Mouse (Mus musculus) thymus, postnatal 36 days (tissue): ENCODE results near the gene Ripor3.
A peak's percentile ranks its signal among the peaks of the same experiment; 100 is the strongest.

Source experiments
- DNase-seq, 2 experiments: peaks; one replicate each; pipeline ENCODE4 v3.0.0; 2022; ENCODE audit warnings: mixed read lengths in 2 of 2

Gene Ripor3

DNA sequence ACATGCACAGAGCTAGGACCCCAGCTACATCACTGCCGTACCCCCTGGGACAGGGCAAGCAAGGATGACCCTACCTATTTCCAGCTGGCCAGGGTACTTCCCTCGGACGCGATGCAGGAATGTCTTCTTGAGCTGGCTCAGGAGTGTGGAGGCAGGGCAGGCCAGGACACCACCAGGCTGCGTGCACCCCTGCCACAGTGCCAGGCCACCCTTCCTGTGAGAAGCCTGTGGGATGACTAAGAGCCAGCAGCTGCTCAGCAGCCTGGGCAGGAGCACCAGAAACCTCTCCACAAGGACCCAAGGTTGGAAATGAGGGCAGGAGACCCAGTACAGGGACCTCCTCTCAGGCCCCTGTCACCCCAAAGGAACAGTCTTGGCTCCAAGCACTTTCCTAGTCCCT, 26.0 kb downstream of the Ripor3 start:
- no peak for DNase-seq

DNA sequence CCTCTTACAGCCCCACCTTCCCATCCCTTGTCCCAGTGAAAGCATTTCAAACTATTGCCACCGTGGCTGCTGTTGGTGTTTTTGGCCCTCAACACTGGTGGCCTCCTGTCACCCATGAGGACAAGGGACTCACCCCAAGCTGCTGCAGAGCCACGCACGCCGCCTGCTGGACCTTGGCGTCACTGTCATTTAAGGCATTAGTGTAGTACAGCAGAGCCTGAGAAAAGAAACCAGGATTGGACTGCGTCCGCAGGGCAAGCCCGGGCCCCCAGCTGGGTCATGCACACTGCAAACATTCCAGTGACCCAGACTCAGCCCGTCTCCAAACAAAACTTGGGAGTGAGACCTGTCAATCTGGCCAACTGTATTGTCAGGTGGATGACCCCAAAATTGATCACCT, 27.8 kb downstream of the Ripor3 start:
- no peak for DNase-seq

DNA sequence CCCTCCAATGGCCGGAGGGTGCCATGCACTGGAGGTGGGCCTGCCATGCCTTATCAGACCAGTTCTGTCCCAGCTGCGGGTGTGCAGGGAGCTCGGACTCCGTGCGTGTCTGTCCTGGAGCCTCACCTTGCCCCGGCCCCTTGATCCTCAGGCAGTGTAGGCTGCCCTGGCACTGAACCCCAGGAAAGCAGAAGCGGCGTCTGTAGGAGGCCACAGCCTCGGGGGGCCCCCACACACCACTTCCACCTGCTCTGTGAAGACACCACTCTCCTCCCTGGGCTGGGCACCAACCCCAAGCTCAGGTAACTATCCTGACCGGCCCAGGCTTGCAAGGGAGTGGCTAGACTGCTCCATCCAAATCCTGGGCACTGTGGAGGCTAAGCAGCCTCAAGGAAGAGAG, 30.0 kb downstream of the Ripor3 start:
- DNase-seq: no peak

DNA sequence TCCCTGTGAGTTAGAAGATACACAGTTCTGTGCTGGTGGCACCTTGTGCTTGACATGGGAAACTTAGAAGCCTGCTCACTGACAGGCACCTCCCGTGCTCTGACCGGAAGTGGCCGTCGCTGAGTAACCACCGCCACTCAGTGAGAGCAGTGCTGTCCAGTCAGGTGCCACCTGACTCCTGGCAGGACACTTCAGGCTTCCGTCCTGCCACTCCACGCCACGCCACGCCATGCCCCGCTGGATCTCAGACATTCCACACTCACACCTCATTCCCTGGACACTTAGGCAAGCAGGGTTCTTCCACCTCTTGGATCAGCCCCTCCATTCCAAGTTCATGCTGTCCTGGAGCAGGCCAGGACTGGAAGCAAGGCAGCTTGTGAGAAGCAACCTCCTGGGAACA, 32.1 kb downstream of the Ripor3 start:
- DNase-seq: no peak

DNA sequence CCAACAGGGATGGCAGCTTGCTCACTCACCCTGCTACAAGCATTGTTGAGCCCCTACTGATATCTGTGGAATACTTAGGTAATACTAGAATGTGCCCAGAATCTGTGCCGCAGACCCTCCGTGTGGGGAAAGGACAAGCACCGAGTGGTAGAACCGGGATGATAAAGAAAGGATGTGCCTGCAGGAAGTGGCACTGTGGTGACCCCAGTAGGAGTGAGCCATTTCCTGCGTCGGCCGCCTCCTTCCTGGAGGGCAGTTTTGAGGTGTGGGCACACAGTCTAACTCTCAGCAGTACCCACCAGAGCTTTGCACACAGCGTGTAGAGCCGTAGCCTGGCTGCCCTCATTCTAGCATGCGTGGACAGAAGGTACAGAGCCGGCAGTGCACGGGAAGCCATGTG, 34.7 kb downstream of the Ripor3 start:
- no peak for DNase-seq

DNA sequence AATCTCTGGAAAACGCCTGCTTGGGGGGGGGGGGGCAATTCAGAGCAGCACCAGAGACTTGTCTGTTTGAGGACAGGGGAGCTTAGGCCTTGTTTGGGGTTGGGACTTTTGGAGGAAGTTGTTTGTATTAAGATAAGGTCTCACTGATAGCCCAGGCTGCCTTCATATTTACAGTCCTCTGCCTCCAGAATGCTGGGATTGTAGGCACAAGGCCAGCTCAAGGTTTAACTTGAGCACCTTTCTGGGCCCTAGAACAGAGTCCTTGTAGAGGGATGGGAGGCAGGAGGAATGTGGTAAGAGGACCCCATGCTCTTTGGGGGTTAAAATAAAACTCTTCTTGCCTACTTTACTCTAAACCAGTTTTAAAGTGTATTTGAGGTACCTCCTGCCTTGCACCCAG, 37.6 kb downstream of the Ripor3 start:
- DNase-seq: no peak

DNA sequence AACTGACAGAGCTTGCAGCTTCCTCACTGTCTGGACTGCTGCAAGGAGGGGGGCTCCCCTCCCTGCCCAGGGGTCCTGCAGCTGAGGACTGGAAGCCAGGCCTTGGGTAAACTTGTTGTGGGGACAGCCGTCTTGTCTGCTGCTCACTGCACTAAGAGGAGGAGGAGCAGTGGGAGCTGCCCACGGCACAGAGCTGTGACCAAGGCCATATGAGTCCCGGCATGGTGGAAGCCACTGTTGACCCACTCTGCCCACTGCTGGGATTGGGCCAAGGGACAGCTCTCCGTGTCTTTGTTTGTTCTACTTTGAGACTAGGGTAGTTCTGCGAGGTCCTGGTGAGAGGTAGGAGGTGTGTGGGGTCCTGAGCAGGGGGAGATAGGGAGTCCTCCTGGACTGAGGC, 38.3 kb downstream of the Ripor3 start:
- no peak for DNase-seq

DNA sequence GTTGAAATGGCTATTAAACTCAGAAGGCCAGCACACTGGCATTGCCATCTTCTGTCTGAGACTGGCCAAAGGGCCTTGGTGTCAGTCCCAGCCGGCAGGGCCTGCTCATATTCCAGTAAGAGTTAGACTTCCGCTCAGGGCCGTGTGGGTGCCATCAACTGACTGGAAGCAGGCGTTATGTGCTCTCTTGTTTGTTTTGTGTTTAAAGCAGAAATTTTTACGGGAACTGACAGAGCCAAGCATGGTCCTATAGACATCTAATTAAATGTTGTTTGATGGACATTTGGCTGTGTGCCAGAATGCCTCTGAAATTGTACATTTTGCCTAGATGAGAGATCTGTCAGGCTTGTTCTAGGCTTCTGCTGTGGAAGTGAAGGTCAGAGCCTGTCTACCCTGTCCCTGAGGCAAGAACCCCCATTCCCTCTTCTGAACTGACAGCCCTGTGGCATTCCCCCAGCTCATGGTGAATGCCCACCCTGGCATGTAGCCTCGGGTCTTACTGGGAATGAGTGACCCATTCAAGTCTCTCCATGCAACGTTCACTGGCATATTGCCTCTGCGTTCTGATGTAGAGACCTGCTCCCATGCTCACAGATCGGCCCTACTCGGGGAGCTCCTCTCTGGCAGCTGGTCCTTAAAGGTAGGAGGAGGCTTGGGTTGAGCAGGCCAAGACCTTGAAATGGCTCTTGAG, 40.4 kb downstream of the Ripor3 start:
- DNase-seq: no peak

DNA sequence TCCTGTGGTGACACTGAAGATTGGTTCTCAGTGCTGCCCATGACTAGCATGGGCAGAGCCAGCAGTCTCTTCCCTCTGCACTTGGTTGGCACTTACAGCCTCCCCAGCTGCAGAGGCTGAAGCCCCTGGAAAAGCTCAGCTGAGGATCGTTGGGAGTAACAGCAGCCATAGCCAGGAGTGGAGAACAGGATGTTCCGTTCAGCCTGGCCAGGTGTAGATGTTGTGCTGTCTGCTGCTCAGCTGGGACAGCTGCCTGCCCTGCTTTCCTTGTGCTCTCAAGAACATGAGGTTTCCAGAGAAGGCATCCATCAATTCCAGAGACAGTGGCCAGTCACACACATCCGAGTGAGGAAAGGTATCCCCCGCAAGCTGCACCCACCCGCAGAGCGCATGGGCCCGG, 41.9 kb downstream of the Ripor3 start:
- DNase-seq: no peak

DNA sequence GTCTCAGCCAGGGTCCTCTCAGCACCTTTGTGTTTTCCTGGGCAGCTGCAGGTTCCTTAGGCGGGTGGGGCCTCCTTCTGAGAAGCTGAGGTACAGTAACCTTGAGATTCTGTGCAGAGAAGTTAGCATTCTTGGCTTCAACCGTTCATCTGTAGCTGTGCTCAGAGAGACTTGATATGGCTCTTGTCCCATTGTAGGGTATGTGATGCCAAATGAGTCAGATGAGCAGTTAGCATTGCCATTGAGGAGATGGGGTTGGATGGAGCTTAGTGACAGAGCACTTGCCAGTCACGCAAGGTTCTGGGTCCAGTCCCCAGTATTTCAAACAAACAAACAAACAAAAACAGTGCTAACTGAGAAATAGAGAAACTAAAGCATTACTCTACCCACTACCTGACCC, 44.5 kb downstream of the Ripor3 start:
- DNase-seq: no peak

DNA sequence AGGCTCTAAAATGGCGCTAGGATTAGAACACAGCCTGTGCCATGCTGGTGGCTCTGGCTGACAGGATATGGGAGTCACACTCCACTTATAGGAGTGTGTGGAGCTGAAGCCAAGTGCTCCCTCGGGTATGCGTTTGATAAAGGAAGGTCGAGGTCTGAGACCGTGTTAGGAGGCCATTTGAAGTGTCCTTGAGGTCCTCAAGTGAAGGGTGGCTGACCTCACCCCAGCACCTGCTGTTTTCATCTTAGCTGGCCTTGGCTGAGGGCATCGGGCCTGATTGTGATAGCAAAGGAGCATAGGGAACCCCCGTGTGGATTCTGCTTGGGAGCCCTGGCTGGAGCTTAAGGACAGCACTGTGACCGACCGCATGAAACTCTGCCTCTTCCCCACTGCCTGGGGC, 46.1 kb downstream of the Ripor3 start:
- DNase-seq: no peak

DNA sequence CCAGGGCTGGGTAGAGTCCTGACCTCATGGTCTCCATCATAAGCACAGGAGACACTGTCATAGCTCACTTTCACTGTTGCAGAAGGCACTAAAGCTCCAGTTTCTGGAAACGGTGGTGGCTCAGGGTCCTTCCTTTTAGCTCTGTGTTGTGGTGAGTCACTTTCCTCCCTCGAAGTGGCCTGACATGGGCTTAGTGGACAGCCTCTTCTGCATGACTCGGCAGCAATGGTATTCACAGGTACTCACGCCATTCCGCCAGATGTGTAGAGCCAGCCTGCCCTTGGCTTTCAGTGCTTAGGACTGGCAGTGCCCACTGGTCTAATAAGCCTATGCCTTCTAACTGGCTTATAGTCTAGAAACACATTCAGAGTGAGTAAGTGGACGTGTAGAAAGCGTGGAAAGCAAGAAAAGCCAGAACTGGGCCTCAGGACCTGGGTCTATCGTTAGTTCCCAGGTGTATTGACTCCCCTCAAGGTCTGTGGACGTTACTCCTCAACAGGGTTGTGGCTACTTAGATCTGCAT, 46.6 kb downstream of the Ripor3 start:
- no peak for DNase-seq

DNA sequence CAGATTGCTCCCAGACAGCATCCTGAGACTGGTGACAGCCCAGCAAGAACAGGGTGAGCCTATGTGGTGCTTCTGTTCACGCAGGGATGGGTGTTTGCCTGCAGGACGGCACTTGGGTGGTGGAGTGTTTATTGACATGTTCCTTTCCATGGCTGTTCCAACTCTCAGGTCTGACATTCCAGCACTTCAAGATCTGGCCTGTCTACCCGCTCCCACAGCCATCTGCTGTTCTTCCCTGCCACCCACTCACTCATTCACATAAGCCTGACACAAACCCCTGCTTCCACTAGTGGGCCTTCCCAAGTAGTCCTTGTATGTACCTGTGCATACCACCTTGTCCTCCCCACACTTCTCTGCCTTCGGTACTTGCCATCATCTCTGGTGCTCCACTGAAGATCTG, 47.2 kb downstream of the Ripor3 start:
- DNase-seq: no peak

DNA sequence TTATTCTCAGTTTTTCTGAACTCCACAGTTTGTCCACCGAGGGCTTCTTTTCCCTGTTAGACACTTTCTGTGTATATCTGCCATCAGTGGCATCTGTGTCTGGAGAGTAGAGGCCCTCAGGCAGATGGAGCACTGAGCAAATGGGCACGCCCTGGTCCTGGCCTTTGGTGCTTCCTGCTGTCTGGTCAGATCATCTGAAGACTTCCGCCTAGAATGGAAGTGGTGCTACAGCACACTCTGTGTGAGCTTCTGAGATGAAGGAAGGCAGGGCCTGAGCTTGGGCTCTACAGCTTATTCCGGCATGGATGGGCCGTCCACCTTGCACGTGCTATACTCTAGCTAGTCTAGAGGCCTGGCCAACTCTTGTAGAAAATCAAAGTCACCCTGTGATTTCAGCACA, 48.1 kb downstream of the Ripor3 start:
- no peak for DNase-seq

DNA sequence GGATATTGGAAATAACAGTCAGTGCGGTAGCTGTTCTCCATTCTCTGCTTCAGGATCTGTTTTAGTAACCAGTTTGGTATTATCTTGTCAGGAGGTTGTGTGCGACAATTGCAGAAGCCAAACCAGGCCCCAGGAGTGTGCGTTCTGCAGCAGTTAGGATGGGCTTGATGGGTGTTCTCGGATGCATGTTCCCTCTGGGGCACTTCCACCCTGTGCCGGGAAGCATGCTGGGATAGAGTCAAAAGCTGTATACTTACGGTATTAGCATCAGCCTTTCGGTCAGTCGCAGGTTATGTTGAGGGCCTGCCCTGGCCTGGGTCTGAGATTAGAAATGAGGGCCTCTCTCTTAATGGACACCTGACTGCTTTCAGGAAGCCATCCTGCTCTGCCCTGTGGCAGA, 49.8 kb downstream of the Ripor3 start:
- DNase-seq: no peak

DNA sequence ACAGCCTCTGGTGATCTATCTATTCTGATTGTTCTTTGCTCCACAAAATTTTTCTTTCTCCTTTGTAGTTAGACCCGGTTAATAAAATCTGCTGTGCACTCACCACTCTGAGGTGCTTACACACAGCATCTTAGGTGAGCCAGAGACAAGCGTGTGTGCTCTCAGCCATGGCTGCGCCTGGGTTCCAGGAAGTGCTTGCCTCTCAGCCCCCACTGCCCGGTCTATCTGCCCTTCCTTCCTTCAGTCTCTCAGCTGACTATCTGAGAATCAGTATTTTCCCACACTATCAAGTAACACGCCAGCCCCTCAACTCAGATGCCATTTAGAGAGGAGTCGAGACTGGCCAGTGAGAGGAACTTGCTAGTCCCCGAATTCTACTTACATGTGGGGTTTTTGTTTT, 50.4 kb downstream of the Ripor3 start:
- no peak for DNase-seq

DNA sequence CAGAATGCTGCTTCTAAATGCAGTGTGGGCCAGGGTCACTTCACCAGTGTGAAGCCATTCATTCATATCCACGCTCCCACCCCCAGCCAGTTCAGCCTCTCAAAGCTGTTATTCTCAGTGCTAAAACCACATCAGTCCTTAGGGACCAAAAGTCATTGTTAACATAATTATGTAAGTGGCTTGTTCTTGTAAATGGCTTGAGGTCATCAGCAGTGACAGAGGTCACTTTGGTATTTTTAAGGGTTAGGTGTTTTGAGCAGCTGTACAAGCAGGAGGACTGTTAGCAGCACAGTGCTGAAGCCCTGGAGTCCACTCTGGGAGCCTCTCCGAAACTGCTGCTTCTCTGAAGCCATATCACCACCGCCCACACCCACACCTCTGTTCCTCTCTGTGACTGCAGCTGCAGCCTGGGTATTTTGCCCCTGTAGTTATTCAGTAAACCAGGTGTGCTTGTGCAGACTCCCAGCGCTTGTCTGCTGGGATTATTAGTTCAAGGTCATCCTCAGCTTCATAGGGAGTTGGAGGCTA, 51.0 kb downstream of the Ripor3 start:
- DNase-seq: peak in 1 of 2 experiments; percentile 31

DNA sequence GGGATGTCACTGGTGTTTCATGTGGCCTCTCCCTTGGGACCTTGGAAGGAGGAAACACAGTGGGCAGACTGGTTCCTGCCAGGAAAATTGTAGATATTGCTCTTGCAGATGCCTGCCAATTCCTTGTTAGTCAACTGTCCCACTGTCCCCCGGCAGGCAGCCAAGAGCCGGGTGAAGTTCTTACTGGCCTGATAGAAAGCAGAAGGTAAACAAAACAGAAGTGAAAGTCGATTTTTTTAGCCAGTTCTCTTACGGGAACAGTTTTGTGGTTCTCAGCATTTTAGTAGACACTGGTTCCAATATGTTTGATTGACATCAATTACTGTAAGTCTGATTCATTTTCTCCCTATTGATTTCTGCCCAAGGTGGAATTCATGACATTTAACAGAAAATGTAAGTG, 51.6 kb downstream of the Ripor3 start:
- DNase-seq: no peak

DNA sequence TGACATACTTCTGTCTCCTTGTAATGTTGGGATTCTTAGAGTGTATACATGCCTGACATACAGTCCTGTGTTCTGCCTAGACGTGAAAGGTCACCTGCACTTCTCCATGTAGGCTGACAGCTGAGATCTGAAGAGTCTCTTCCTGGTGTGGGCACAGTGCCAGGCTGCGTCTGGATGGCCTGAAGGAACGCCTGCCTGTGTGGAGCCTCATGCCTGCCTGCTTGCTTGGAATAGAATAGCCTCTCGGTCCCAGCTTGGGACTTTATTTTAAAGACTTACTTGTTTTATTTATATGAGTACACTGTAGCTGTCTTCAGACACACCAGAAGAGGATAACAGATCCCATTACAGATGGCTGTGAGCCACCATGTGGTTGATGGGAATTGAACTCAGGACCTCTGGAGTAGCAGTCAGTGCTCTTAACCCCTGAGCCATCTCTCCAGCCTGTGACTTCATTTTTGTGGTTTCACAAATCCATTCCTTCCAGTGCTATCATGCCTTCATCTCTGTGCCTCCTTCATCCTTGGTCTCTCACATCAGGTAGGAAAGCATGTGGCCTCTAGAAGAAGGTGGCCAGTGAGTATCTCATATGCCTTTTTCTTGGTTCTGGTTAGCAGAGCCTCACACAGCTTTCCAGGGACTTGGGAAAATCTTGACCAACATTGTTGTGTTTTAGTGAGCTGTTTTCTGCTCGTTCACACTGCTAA, 52.2 kb downstream of the Ripor3 start:
- DNase-seq: no peak

DNA sequence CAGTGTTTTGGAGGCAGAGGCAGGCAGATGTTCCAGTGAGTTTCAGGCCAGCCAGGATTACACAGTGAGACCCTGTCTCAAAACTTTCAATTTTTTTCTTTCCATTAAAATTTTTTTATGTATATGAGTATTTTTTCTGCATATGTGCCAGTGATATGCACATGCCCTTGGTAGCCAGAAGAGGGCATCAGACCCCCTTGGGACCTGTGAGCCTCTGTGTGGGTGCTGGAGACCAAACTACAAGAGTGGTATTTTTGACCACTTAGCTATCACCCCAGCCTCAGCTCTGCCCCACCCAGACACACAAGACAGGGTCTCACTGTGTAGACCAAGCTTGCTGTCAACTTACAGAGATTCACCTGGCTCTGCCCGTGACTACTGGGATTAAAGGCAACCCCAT, 52.9 kb downstream of the Ripor3 start:
- no peak for DNase-seq

DNA sequence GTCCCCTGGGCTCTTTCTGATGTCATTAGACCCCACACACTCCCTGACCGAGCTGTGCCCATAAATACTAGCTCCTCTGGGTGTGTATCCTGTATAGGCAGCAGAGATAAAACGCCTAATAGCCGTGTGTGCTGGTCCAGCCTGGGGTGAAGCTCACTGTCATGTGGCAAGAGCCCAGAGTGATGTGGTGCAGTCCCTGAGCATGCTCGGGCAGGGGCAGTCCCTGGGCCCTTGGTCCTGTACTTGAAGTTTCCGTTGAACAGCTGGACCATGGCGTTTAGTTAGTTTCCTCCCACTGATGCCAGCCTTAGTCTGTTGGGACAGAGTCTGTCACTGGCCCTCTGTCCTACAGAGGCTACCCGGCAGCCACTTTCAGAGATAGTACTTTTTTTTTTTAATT, 55.5 kb downstream of the Ripor3 start:
- DNase-seq: no peak

DNA sequence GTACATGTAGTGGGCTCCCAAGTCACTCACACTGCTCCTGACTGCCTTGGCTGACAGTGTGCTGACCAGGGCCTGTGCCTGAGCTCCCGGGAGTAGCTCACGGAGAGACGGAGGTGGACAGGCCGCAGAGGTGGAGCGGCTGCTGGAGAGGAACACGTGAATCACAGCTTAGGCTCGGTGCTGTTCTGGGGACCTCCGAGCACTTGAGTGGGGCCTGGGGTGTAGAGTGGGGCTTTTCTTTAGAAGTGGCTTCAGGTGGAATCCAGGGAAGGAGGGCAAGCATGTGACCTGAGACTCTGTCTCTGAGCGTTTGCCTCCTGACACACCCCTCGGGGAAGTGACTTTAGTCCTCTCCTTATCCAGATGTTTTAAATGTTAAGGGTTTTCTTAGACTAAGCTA, 56.6 kb downstream of the Ripor3 start:
- no peak for DNase-seq

DNA sequence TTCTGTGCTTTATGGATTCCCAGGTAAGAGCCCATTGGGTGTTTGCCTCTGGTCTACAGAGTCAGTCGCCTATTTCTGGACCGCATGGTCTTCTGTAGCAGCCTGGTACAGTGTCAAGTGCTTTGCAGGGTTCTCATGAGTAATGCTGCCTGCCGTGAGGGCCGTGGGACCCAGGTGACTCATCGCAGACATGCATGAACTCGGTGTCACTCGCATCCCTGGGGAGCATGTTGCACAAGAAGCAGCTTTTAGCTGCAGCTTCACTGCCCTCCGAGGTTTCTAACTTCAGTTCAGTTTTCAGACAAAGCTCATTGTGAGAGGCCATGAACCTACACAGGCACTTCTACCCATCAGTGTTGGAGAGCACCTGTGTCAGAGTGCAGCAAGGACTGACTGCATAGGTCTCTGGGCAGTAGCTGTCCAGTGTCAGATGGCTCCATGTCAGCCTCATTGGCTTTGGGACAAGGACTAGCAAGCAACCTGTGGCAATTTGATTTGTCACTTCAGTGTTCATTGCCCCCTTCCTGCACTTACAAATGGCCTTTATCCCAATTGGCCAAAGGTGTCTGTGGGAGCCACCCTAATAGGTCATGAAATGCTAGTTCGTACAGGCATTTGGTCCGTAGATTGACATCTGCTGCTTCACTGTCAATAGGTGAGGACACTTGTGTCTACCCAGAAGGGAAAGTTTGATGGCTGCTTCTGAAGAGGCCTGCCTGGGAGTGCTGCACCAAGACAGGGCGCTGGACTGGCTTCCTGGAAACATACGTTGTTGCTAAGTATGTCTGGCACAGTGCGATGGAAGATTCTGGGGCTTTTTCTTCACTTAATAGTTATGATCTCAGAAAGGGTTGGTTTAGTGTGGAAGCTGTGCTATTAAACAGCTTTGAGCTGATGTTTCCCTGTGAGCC, 58.9 kb downstream of the Ripor3 start:
- no peak for DNase-seq
